Mouse (Mus musculus) liver, postnatal 0 days (tissue): ENCODE measurements around the gene St6galnac6. TPM values are rescaled to one million over a fixed set of nuclear protein-coding genes. Genes with fewer than 3 reads are reported as not detected.

Experiments
- ATAC-seq: fragments of 200-750 bp; cut with Nextera tagmentation; 2 replicates; pipeline ENCODE4 v1.8.0; 2017; ENCODE audit warnings: mild to moderate bottlenecking, moderate library complexity
- DNase-seq: peaks from one replicate; pipeline ENCODE4 v3.0.0-alpha.2; 2016
- H3K27ac ChIP-seq: fragments of 300-500 bp; sonication (generic); 2 replicates; pipeline ENCODE4 v1.5.1; 2014; ENCODE audit warnings: antibody characterized with exemption, moderate library complexity, mild to moderate bottlenecking, low read depth
- H3K27me3 ChIP-seq: fragments of 300-500 bp; sonication (generic); 2 replicates; pipeline ENCODE4 v1.6.1; 2014; ENCODE audit warnings: low read length, control low read depth, mixed read lengths; ENCODE audit not compliant: insufficient read depth
- H3K36me3 ChIP-seq: fragments of 300-500 bp; sonication (generic); replicated peaks from 2 replicates; pipeline ENCODE4 v1.6.1; 2014; ENCODE audit warnings: mild to moderate bottlenecking, control low read depth, low read length, moderate library complexity, mixed read lengths; ENCODE audit not compliant: insufficient read depth
- H3K4me1 ChIP-seq: fragments of 300-500 bp; sonication (generic); 2 replicates; pipeline ENCODE4 v1.6.1; 2014; ENCODE audit warnings: antibody characterized with exemption, mild to moderate bottlenecking, control low read depth; ENCODE audit not compliant: insufficient read depth
- H3K4me2 ChIP-seq: fragments of 300-500 bp; sonication (generic); 2 replicates; pipeline ENCODE4 v1.6.1; 2014; ENCODE audit warnings: low read depth, mild to moderate bottlenecking, low read length, moderate library complexity, mixed read lengths
- H3K4me3 ChIP-seq: fragments of 300-500 bp; sonication (generic); 2 replicates; pipeline ENCODE4 v1.5.1; 2014; ENCODE audit warnings: low read depth, low read length
- H3K9ac ChIP-seq: fragments of 300-500 bp; sonication (generic); replicated peaks from 2 replicates; pipeline ENCODE4 v1.6.1; 2014; ENCODE audit warnings: mild to moderate bottlenecking, moderate library complexity
- H3K9me3 ChIP-seq: fragments of 300-500 bp; sonication (generic); 2 replicates; pipeline ENCODE4 v1.6.1; 2016; ENCODE audit warnings: mild to moderate bottlenecking, control low read depth, low read length, mixed read lengths
- CTCF ChIP-seq: sonication (generic); IDR thresholded peaks from 2 replicates; pipeline ENCODE4 v1.5.1; 2016; ENCODE audit warnings: antibody characterized with exemption, low read depth
- EP300 ChIP-seq: IDR thresholded peaks from 2 replicates; pipeline ENCODE4 v1.6.1; 2016; ENCODE audit warnings: antibody characterized with exemption, low read depth, mild to moderate bottlenecking
- WGBS: fragments of 180-500 bp; shearing (Covaris S2); extraction: QIAGEN DNeasy Blood & Tissue Kit; methylation state at CpG from one replicate; pipeline ENCODE4 v1.1.7; 2014; ENCODE audit not compliant: insufficient replicate concordance; 5-methylcytosine and 5-hydroxymethylcytosine counted together
- polyA plus RNA-seq: library from polyadenylated mRNA; unstranded; fragments of >200 nt; fragmentation: Nextera tagmentation; extraction: Ambion mirVana; gene quantifications from 2 replicates; pipeline ENCODE4 v1.2.1, GENCODE M21; 2015

The St6galnac6 gene
- polyA plus RNA-seq, 1 experiment from 2014 or later: 14.0 TPM

DNA sequence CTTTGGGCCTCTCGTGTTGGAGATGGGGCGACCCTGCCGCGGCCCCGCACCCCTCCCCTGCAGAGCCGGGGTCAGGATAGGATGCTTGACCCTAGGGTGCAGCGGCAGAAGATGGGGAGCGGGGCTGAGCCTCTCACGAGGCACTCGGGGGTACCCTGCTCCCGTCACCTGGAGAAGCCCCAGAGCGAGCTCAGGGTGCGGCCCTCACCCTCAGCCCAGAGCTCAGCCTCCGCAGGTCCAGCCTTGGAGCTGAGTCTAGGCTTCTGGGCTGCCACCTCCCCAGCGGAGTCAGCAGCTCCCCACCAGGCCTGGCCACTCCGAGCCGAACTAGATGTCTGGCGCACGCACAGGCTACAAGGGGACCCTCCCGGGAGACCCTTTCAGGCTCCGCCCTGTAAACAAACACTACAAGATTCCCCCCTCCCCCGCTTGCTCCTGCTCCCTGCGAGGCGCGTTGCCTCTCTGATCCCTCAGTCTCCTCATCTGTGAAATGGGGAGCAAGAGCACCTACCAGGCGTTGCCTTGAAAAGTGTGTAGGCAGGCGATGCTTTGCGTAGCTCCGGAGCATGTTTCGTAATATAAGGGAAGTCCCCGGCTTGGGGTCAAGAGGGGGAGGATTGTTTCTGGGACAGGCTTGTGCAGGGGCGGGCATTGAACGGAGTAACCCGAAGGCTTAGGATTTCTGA, 7.9 kb downstream of the St6galnac6 start:
- peak overlapping the region; percentile 67 for H3K4me3 ChIP-seq
- H3K27me3 ChIP-seq: no peaks in the 10 kb centered on the region
- peaks cover 48% of the 10 kb centered on the region for H3K4me1 ChIP-seq
- TF ChIP-seq EP300 (no peak), CTCF (no peak)
- H3K27ac ChIP-seq: peak overlapping the region; percentile 93
- peak; percentile 53 for DNase-seq
- H3K36me3 ChIP-seq: no peaks in the 10 kb centered on the region
- peak overlapping the region; percentile 70 for H3K9ac ChIP-seq
- H3K4me2 ChIP-seq: peak overlapping the region; percentile 91
- H3K9me3 ChIP-seq: no peaks in the 10 kb centered on the region
- ATAC-seq: no peak
- WGBS: 1% methylated on average over 34 of the region's 34 CpGs

DNA sequence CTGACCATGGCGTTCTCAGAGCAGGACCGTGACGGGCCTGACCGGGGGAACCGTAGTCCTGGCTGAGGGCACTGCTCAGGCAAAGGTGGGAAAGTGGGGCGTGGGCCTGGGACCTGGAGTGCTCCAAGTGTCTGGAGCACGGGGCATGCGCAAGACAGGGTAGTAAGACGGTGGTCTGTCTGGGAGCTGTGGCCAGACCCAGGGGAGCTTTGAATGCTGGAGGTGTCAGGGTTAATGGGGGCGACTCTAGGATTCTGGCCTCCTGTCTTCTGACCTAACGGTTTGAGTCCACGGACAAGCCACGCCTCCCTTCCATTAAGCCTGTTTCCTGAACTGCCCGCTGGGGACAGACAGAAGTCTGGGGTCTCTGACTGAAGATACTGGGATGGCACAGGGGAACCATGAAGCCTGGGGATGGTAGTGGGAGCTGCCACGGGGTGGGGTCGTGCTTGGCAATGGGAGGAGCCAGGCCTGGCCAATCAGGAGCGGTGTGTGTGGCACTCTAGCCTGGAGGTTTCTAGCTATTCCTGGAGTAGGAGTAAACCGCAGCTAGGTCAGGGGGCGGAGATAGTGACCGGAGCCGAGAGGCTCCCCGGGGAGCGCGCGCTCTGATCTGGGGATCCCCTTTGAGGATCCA, 8.8 kb downstream of the St6galnac6 start:
- H3K27ac ChIP-seq: peak overlapping the region; percentile 93
- peak overlapping the region; percentile 41 for H3K9ac ChIP-seq
- DNase-seq (peak; percentile 83), ATAC-seq (peak; percentile 81)
- 2% methylated on average over 25 of the region's 25 CpGs for WGBS
- no peaks in the 10 kb centered on the region; the same call in 1 of the 2 replicates for H3K36me3 ChIP-seq
- H3K9me3 ChIP-seq: no peaks in the 10 kb centered on the region
- peaks cover 45% of the 10 kb centered on the region for H3K4me1 ChIP-seq
- H3K4me2 ChIP-seq: peak overlapping the region; percentile 91
- H3K4me3 ChIP-seq: peak overlapping the region; percentile 67
- TF ChIP-seq CTCF (peak; percentile 19; the same call in 1 of the 2 replicates), EP300 (no peak; the same call in 1 of the 2 replicates)
- no peaks in the 10 kb centered on the region for H3K27me3 ChIP-seq

DNA sequence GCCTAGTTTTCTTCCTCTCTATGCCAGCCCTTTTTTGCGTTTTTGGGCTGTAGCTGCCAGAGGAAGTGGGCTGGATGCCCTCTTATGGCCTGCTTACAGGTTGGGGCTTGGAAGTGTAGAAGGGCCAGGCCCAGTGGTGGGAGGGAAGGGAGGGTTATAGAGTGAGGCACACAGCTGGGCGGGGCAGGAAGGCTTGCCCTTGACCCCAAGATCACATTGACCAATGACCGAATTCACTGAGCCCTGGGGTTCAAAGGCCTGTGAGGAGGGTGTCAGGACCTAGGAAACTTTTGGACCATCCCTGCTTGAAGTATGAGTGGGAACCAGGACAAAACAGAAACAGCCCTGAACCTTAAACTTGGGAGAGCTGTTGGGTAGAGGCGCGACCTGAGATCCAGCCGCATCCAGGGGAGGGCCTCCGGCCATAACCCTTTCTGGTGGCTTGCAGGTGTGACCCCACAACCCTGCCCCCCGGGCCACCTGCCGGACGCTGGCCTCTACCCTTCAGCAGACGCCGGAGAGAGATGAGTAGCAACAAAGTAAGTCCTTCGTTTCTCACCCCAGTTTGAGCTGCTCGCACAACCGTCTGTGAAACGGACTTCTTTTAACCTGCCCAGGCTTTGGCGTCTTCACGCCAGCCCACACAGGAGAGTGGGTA, 9.4 kb downstream of the St6galnac6 start:
- TF ChIP-seq CTCF (no peak), EP300 (no peak)
- ATAC-seq: peak; percentile 75
- 44% methylated on average over 18 of the region's 18 CpGs for WGBS
- no peak for DNase-seq
- Histone ChIP-seq H3K4me3 (peak overlapping the region; percentile 67), H3K27ac (peak overlapping the region; percentile 93), H3K4me2 (peak overlapping the region; percentile 91), H3K9ac (peak overlapping the region; percentile 41), H3K36me3 (no peaks in the 10 kb centered on the region; the same call in 1 of the 2 replicates), H3K4me1 (peaks cover 45% of the 10 kb centered on the region), H3K9me3 (no peaks in the 10 kb centered on the region), H3K27me3 (no peaks in the 10 kb centered on the region)

DNA sequence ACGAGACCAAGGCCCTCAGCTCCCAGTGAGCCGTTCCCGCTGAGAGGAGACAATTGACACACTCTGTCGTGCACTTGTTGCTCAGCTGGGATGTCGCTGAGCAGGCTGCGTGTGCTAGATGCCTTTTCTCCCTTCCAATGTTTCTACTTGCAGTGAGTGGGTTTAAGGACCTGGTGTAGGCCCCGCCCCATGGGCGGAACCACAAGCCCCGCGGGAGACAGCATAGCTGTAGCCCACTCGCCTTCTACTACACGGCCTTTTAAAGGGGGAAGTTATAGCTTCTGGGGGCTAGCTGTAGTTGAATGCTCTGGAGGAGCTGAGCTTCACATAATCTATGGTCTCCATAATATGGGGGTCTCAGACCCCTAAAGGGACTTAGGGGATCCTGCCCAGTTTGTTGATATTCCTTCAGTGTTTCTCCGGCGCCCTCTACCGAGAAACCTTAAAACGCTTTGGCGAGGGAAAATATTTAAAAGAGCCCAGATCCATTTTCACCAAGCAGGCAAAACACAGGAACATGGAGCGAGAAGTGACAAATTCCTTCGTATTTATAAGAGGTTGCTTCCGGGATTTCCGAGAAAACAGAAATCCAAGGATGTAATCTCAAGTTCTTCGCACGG, 11.2 kb downstream of the St6galnac6 start:
- peaks cover 9% of the 10 kb centered on the region for H3K36me3 ChIP-seq
- H3K4me2 ChIP-seq: peak overlapping the region; percentile 91
- H3K4me3 ChIP-seq: peak overlapping the region; percentile 32
- peaks cover 45% of the 10 kb centered on the region for H3K4me1 ChIP-seq
- peak; percentile 65 for DNase-seq
- H3K27ac ChIP-seq: 0 out of 2 replicates have a peak overlapping the region, but pooled peaks have one; percentile 93
- WGBS: 18% methylated on average over 23 of the region's 23 CpGs
- 0 out of 2 replicates have a peak overlapping the region, but pooled peaks have one; percentile 39 for H3K9ac ChIP-seq
- H3K27me3 ChIP-seq: no peaks in the 10 kb centered on the region
- no peak for ATAC-seq
- TF ChIP-seq CTCF (peak; percentile 56), EP300 (no peak)
- no peaks in the 10 kb centered on the region for H3K9me3 ChIP-seq

DNA sequence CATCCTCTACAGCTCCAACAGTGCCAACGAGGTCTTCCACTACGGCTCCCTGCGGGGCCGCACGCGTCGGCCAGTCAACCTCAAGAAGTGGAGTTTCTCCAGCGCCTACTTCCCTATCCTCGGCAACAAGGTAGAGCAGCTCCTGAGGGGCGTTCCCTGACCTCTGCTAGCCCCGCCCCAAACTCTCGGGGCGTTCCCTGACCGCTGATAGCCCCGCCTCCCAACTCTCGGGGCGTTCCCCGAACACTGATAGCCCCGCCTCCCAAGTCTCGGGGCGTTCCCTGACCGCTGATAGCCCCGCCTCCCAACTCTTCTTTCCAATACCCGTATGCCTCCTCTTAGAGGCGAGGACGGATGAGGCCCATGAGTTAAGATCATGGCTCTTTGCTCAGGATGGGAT, 12.8 kb downstream of the St6galnac6 start:
- 80% methylated on average over 26 of the region's 26 CpGs for WGBS
- peaks cover 38% of the 10 kb centered on the region for H3K4me1 ChIP-seq

More for the DNA sequence above, 12.8 kb downstream of the St6galnac6 start:
- Histone ChIP-seq H3K36me3 (peaks cover 15% of the 10 kb centered on the region), H3K27ac (no peak overlapping the region), H3K9me3 (no peaks in the 10 kb centered on the region), H3K4me2 (no peak overlapping the region), H3K9ac (no peak overlapping the region), H3K4me3 (no peak overlapping the region), H3K27me3 (no peaks in the 10 kb centered on the region)
- no peak for TF ChIP-seq EP300
- no peak for TF ChIP-seq CTCF
- peak; percentile 56 for DNase-seq
- ATAC-seq: no peak
